Mouse (Mus musculus) lung, postnatal 25 days (tissue): ENCODE measurements around the gene Mdga1.
A peak's percentile ranks its signal among the peaks of the same experiment; 100 is the strongest.

Experiments
- DNase-seq: peaks from one replicate; pipeline ENCODE4 v3.0.0; 2022; ENCODE audit warnings: low spot score

Gene Mdga1

GRCm38 (mm10) chr17:29844949-29845348 lies 124.9 kb downstream of the Mdga1 start:
- no peak for DNase-seq

GRCm38 (mm10) chr17:29843419-29844162 lies 126.3 kb downstream of the Mdga1 start:
- no peak for DNase-seq

GRCm38 (mm10) chr17:29841781-29842690 lies 127.9 kb downstream of the Mdga1 start:
- peak; percentile 73 for DNase-seq

GRCm38 (mm10) chr17:29838029-29838428 lies 131.9 kb downstream of the Mdga1 start:
- no peak for DNase-seq

- no peak for DNase-seq
Observed at GRCm38 (mm10) chr17:29837441-29837840, 132.4 kb downstream of the Mdga1 start.

GRCm38 (mm10) chr17:29834768-29835167 lies 135.1 kb downstream of the Mdga1 start:
- no peak for DNase-seq

- DNase-seq: no peak
Observed at GRCm38 (mm10) chr17:29834333-29834732, 135.6 kb downstream of the Mdga1 start.

- no peak for DNase-seq
Observed at GRCm38 (mm10) chr17:29831696-29832095, 138.2 kb downstream of the Mdga1 start.

- DNase-seq: no peak
Observed at GRCm38 (mm10) chr17:29829136-29829535, 140.8 kb downstream of the Mdga1 start.

GRCm38 (mm10) chr17:29827602-29828001 lies 142.3 kb downstream of the Mdga1 start:
- DNase-seq: no peak

GRCm38 (mm10) chr17:29824512-29825120 lies 145.3 kb downstream of the Mdga1 start:
- no peak for DNase-seq

- DNase-seq: no peak
Observed at GRCm38 (mm10) chr17:29824208-29824509, 145.7 kb downstream of the Mdga1 start.

GRCm38 (mm10) chr17:29823439-29824207 lies 146.3 kb downstream of the Mdga1 start:
- DNase-seq: no peak

- DNase-seq: no peak
Observed at GRCm38 (mm10) chr17:29819608-29820007, 150.3 kb downstream of the Mdga1 start.

- DNase-seq: peak; percentile 58
Observed at GRCm38 (mm10) chr17:29818989-29819388, 150.9 kb downstream of the Mdga1 start.

- DNase-seq: no peak
Observed at GRCm38 (mm10) chr17:29818264-29818945, 151.5 kb downstream of the Mdga1 start.

- DNase-seq: no peak
Observed at GRCm38 (mm10) chr17:29814758-29815157, 155.1 kb downstream of the Mdga1 start.

- DNase-seq: no peak
Observed at GRCm38 (mm10) chr17:29813328-29813727, 156.6 kb downstream of the Mdga1 start.

- DNase-seq: no peak
Observed at GRCm38 (mm10) chr17:29803545-29803944, 166.3 kb downstream of the Mdga1 start.

- DNase-seq: peak; percentile 63
Observed at GRCm38 (mm10) chr17:29801358-29801757, 168.5 kb downstream of the Mdga1 start.

- no peak for DNase-seq
Observed at GRCm38 (mm10) chr17:29800096-29800455, 169.8 kb downstream of the Mdga1 start.
